Mouse (Mus musculus) limb, embryonic 10.5 days (tissue): ENCODE measurements around the gene Rnf11. TPM values are rescaled to one million over a fixed set of nuclear protein-coding genes. Genes with fewer than 3 reads are reported as not detected.
A peak's percentile ranks its signal among the peaks of the same experiment; 100 is the strongest.

Experiments
- DNase-seq: peaks from one replicate; pipeline ENCODE4 v3.0.0-alpha.2; 2017; ENCODE audit warnings: low spot score
- H3K27ac ChIP-seq: fragments of 300-500 bp; sonication (generic); 2 replicates; pipeline ENCODE4 v1.5.1; 2016; ENCODE audit warnings: mild to moderate bottlenecking
- H3K27me3 ChIP-seq: fragments of 300-500 bp; sonication (generic); 2 replicates; pipeline ENCODE4 v1.6.1; 2016; ENCODE audit warnings: low read depth, mild to moderate bottlenecking; ENCODE audit not compliant: poor library complexity, severe bottlenecking
- H3K36me3 ChIP-seq: fragments of 300-500 bp; sonication (generic); 2 replicates; pipeline ENCODE4 v1.6.1; 2016; ENCODE audit warnings: mild to moderate bottlenecking, moderate library complexity
- H3K4me1 ChIP-seq: fragments of 300-500 bp; sonication (generic); 2 replicates; pipeline ENCODE4 v1.6.1; 2016
- H3K4me3 ChIP-seq: fragments of 300-500 bp; sonication (generic); 2 replicates; pipeline ENCODE4 v1.5.1; 2016; ENCODE audit warnings: mild to moderate bottlenecking, moderate library complexity
- H3K9me3 ChIP-seq: fragments of 300-500 bp; sonication (generic); replicated peaks from 2 replicates; pipeline ENCODE4 v1.6.1; 2016; ENCODE audit warnings: mild to moderate bottlenecking
- WGBS: fragments of 180-500 bp; shearing (Covaris S2); methylation state at CpG from one replicate; pipeline ENCODE4 v1.1.7; 2016; 5-methylcytosine and 5-hydroxymethylcytosine counted together
- polyA plus RNA-seq: library from polyadenylated mRNA; unstranded; fragments of >200 nt; fragmentation: Nextera tagmentation; extraction: Ambion mirVana; gene quantifications from 2 replicates; pipeline ENCODE4 v1.2.1, GENCODE M21; 2016

Rnf11 gene
- polyA plus RNA-seq, 1 experiment from 2014 or later, result 21.5 TPM

DNA sequence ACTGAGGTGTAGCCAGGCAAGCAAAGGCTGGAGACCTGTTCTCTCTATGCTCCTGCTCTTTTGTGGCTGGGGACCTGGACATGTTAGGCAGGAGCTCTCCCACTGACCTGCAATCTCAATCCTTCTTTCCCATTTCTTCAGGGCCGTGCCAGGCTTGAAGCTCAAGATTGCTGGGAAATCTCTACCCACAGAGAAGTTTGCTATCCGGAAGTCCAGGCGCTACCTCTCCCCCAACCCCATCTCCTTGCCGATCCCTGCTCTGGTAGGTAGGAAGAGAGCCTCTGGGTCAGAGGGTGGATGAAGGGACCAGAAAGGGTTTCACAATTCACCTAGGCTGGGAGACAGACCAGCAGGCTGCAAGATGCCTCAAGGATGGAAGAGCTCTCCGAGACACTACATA is 44.1 kb downstream of the Rnf11 start:
- Histone ChIP-seq H3K4me3 (no peak overlapping the region), H3K27ac (0 out of 2 replicates have a peak overlapping the region, but pooled peaks have one; percentile 9), H3K9me3 (no peaks in the 10 kb centered on the region), H3K27me3 (no peaks in the 10 kb centered on the region), H3K36me3 (peaks cover 9% of the 10 kb centered on the region; the same call in 1 of the 2 replicates), H3K4me1 (peaks cover 10% of the 10 kb centered on the region; the same call in 1 of the 2 replicates)
- no peak for DNase-seq
- 92% methylated on average over 5 of the region's 5 CpGs for WGBS

- H3K4me3 ChIP-seq, result no peak overlapping the region
- peaks cover 7% of the 10 kb centered on the region; the same call in 1 of the 2 replicates for H3K36me3 ChIP-seq
- H3K27ac ChIP-seq, result no peak overlapping the region
- H3K27me3 ChIP-seq, result no peaks in the 10 kb centered on the region
- peaks cover 10% of the 10 kb centered on the region; the same call in 1 of the 2 replicates for H3K4me1 ChIP-seq
- WGBS, result 75% methylated on average over 3 of the region's 3 CpGs
- H3K9me3 ChIP-seq, result no peaks in the 10 kb centered on the region
- DNase-seq, result no peak
Measured at GRCm38 (mm10) chr4:109439825-109440248, 44.7 kb downstream of the Rnf11 start.

- Histone ChIP-seq H3K4me1 (peaks cover 10% of the 10 kb centered on the region; the same call in 1 of the 2 replicates), H3K9me3 (no peaks in the 10 kb centered on the region), H3K27ac (no peak overlapping the region), H3K27me3 (no peaks in the 10 kb centered on the region), H3K36me3 (peaks cover 7% of the 10 kb centered on the region; the same call in 1 of the 2 replicates), H3K4me3 (no peak overlapping the region)
- 83% methylated on average over 8 of the region's 8 CpGs for WGBS
- no peak for DNase-seq
Measured at GRCm38 (mm10) chr4:109439101-109439500, 45.4 kb downstream of the Rnf11 start.

DNA sequence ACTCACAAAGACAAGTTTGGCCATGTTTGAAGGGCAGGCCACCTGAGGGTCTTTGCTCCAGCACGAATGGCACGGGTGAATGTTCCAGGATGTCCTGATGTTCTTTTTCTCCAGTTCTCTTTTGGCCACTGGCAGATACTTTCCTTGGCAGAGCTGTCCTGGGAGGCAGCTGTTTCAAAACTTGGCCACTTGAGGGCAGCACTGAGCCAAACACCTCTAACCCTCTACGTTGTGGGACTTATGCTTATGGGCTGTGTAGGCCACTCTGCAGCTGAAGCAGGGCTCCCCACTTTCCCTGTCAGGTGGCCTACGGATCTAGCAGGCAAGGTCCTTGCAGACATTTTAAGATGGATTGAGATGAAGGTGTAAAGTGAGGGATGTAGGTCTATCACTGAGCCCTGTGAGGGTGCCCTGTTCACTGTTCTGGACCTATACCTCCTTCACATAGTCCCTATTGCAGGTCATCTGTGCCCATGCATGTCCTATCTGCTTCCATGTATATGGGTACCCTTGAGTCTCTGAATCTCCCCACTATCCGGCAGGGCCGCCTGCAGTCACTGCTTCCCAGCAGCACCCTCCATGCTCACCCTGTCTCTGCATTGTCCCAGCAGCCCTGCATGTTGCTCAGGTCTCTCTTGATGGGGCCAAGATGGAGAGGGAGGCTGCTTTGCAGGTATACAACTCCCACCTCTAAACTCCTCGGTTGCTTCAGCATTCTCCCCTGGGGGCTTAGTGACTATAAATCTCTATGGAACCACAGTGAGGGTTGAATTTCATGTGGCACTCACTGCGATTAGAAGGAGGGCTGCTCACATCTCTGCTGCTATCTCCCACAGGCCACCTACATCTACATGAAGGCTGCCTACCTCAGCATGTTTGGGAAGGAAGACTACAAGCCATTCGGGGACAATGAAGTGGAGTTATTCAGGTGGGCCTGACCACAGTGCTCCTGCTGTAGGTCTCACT is 46.3 kb downstream of the Rnf11 start:
- Histone ChIP-seq H3K9me3 (no peaks in the 10 kb centered on the region), H3K4me3 (no peak overlapping the region), H3K27ac (no peak overlapping the region), H3K36me3 (peaks cover 4% of the 10 kb centered on the region; the same call in 1 of the 2 replicates), H3K4me1 (peaks cover 16% of the 10 kb centered on the region), H3K27me3 (no peaks in the 10 kb centered on the region)
- DNase-seq, result peak; percentile 78
- WGBS, result 56% methylated on average over 9 of the region's 9 CpGs

GRCm38 (mm10) chr4:109434256-109434655 is 50.3 kb downstream of the Rnf11 start:
- no peaks in the 10 kb centered on the region for H3K9me3 ChIP-seq
- WGBS, result 96% methylated on average over 1 of the region's 1 CpGs
- H3K36me3 ChIP-seq, result no peaks in the 10 kb centered on the region
- peaks cover 30% of the 10 kb centered on the region for H3K4me1 ChIP-seq
- no peaks in the 10 kb centered on the region for H3K27me3 ChIP-seq
- no peak overlapping the region for H3K27ac ChIP-seq
- no peak overlapping the region for H3K4me3 ChIP-seq
- DNase-seq, result peak; percentile 24

GRCm38 (mm10) chr4:109433641-109434040 is 50.9 kb downstream of the Rnf11 start:
- Histone ChIP-seq H3K27ac (peak overlapping the region; percentile 76), H3K4me1 (peaks cover 30% of the 10 kb centered on the region)
- WGBS, result 72% methylated on average over 6 of the region's 6 CpGs

DNA sequence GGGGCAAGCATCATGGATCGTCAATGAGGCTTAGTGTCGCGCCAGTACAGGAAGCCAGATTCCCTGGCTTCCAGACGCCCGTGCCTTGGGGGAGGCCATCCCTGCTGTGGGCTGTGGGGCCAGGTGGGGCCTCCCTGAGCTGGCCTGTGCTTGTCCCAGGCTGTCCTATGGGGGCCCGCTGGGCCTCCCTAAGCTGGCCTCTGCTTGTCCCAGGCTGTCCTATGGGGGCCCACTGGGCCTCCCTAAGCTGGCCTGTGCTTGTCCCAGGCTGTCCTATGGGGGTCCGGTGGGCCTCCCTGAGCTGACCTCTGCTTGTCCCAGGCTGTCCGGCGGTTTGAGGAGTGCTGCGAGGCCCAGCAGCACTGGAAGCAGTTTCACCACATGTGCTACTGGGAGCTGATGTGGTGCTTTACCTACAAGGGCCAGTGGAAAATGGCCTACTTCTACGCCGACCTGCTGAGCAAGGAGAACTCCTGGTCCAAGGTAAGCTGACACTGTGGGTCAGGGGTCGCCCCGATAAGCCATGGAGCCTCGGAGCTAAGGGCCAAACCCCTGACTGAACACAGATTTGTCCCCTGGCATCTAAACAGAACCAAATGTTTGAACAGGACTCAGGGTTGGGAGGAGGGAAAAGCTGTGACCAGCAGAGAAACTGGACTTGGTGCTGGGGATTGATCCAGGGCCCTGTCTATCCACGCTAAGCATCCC is 51.7 kb downstream of the Rnf11 start:
- no peak for DNase-seq
- Histone ChIP-seq H3K4me1 (peaks cover 30% of the 10 kb centered on the region), H3K4me3 (no peak overlapping the region), H3K36me3 (no peaks in the 10 kb centered on the region), H3K27me3 (no peaks in the 10 kb centered on the region), H3K9me3 (no peaks in the 10 kb centered on the region), H3K27ac (peak overlapping the region; percentile 76)
- WGBS, result 67% methylated on average over 16 of the region's 16 CpGs

More at GRCm38 (mm10) chr4:109433641-109434040, 50.9 kb downstream of the Rnf11 start:
- Histone ChIP-seq H3K36me3 (no peaks in the 10 kb centered on the region), H3K27me3 (no peaks in the 10 kb centered on the region), H3K9me3 (no peaks in the 10 kb centered on the region), H3K4me3 (no peak overlapping the region)
- DNase-seq, result no peak

DNA sequence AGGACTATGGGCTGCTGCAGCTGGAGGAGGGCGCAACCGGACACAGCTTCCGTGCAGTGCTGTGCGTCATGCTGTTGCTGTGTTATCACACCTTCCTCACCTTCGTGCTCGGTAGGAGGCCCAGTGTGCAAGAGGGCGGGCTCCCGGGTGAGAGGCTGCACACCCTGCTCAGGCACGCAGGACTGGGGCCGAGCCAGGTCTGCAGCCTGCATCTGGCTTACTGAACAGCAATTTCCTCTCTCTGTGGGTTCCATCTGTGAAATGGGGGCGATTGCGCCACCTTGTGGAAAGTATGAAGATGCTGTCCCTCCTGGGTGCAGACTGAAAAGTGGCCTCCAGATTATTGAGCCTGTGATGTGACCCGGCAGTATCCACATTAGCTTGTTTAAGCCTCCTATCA is 53.7 kb downstream of the Rnf11 start:
- H3K27ac ChIP-seq, result peak overlapping the region; percentile 4; the same call in 1 of the 2 replicates

DNA sequence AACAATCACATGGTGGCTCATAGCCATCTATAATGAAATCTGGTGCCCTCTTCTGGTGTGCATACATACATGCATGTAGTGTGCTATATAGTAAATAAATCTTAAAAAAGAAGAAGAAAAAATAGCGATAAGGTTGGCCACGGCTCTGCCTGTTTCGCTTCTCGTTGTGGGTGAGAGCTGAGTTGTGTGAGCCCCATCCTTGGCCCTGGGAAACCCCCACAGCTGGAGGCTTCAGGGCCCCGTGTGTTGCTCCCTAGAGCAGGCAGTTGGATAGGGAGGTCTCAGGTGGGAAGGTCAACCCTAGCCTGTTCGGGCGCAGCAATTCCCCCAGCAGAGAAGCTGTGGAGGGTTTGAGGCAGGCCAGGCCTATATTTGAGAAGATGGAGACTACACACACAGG is 54.3 kb downstream of the Rnf11 start:
- no peak overlapping the region for H3K27ac ChIP-seq
- WGBS, result 95% methylated on average over 7 of the region's 7 CpGs
- no peaks in the 10 kb centered on the region for H3K27me3 ChIP-seq
- H3K4me3 ChIP-seq, result no peak overlapping the region
- no peaks in the 10 kb centered on the region for H3K9me3 ChIP-seq
- H3K36me3 ChIP-seq, result no peaks in the 10 kb centered on the region
- DNase-seq, result no peak
- H3K4me1 ChIP-seq, result peaks cover 30% of the 10 kb centered on the region

More for the DNA sequence above, 53.7 kb downstream of the Rnf11 start:
- 57% methylated on average over 13 of the region's 13 CpGs for WGBS
- peak; percentile 66 for DNase-seq
- H3K9me3 ChIP-seq, result no peaks in the 10 kb centered on the region
- no peaks in the 10 kb centered on the region for H3K36me3 ChIP-seq
- H3K4me3 ChIP-seq, result no peak overlapping the region
- H3K27me3 ChIP-seq, result no peaks in the 10 kb centered on the region
- peaks cover 30% of the 10 kb centered on the region for H3K4me1 ChIP-seq

DNA sequence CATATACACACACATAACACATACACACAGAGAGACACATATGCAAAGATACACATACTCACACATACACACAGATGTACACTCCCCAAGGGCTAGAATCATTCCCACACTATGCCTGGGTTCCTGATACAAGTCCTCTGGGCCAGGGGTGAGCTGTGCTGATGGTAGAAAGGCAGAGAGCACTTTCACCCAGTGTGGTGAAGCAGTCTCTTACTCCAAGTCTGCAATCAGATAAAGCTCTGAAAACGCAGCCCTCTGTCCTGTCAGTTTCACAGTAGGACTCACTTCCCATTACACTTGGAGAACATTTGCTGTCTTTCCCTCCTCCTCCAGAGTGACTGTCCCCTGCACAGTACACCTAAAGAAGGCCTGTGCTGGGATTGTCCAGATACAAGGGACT is 57.5 kb downstream of the Rnf11 start:
- H3K27ac ChIP-seq, result no peak overlapping the region
- no peak for DNase-seq
- H3K27me3 ChIP-seq, result no peaks in the 10 kb centered on the region
- H3K9me3 ChIP-seq, result no peaks in the 10 kb centered on the region
- WGBS, result 80% methylated on average over 1 of the region's 1 CpGs
- peaks cover 13% of the 10 kb centered on the region for H3K4me1 ChIP-seq
- no peak overlapping the region for H3K4me3 ChIP-seq
- no peaks in the 10 kb centered on the region for H3K36me3 ChIP-seq

DNA sequence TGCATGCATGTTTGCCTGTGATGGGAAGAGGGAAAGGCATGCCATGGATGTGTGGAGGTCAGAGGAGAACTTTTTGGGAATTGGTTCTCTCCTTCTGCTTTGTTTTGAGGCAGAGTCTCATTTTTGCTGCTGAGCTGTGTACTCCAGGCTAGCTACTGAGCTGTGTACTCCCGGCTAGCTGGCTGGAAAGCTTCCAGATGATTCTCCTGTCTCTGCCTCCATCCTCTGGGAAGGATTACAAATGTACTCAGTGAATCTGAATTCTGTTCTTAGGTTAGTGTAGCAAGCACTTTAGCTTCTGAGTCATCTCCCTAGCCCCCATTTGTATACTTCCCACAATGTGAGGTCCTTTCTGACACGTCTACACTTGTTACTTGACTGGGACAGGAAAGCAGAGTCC is 61.1 kb downstream of the Rnf11 start:
- Histone ChIP-seq H3K27me3 (no peaks in the 10 kb centered on the region), H3K9me3 (no peaks in the 10 kb centered on the region), H3K36me3 (no peaks in the 10 kb centered on the region), H3K4me1 (0 out of 2 replicates have a peak, but pooled peaks cover 4% of the 10 kb centered on the region), H3K27ac (no peak overlapping the region), H3K4me3 (no peak overlapping the region)
- whole genome bisulfite sequencing, result 69% methylated on average over 2 of the region's 2 CpGs
- no peak for DNase-seq

- Histone ChIP-seq H3K4me1 (0 out of 2 replicates have a peak, but pooled peaks cover 4% of the 10 kb centered on the region), H3K36me3 (no peaks in the 10 kb centered on the region), H3K9me3 (no peaks in the 10 kb centered on the region), H3K27ac (no peak overlapping the region), H3K27me3 (no peaks in the 10 kb centered on the region), H3K4me3 (no peak overlapping the region)
- WGBS, result 82% methylated on average over 6 of the region's 6 CpGs
- no peak for DNase-seq
Measured at GRCm38 (mm10) chr4:109422436-109422835, 62.1 kb downstream of the Rnf11 start.
